Comparison of ENCODE assay signal across 9 mouse cellular contexts in the genomic region with DNA sequence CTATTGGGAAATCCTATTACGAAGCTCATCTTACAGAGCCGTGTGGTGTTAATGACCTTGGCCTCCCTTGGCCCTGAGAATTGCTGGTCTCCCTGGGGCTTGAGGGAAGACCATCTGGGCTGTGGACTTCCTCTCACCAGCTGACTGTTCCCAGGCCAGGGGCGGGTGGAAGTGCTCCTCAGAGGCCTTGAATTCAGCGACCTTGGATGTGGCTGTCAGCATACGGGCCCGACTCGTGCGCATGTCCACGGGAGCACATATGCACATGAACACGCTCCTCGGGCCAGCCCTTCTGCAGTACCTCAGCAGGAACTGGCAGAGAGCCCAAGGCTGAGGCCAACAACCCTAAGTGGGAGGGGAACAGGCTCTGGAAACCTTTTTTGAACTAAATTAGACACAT.
DNase-seq lines count a peak whose midpoint lies in the region; ATAC-seq and TF ChIP-seq lines count a peak whose summit lies in the region.
"Had no signal": no experiment of that assay in that cellular context is flagged by ENCODE, and none has a peak within 500 bp of the region (broad histone marks: within the 10 kb centered on the region; RNA-seq: fewer than 3 reads in every experiment).

No protein-coding gene starts in this region.

- H3K9ac ChIP-seq in hindbrain, embryonic 11.5 days (ENCODE audit: low read depth, low read length): no peak overlapping the region
- no peak overlapping the region for H3K9ac ChIP-seq in liver, postnatal 0 days (replicated peaks)
- H3K9ac ChIP-seq: embryonic facial prominence, embryonic 12.5 days had no signal

- TF ChIP-seq CTCF in liver, postnatal 0 days (IDR thresholded peaks at IDR 0.05; ENCODE audit: low read depth): no peak

- H3K4me2 ChIP-seq in hindbrain, embryonic 11.5 days (replicated peaks; ENCODE audit: low read depth, low read length): no peak overlapping the region
- no peak overlapping the region for H3K4me2 ChIP-seq in liver, postnatal 0 days (ENCODE audit: low read depth, low read length)
- H3K4me2 ChIP-seq: embryonic facial prominence, embryonic 12.5 days had no signal

- no peaks in the 10 kb centered on the region for H3K36me3 ChIP-seq in hindbrain, embryonic 11.5 days (ENCODE audit: control insufficient read depth, insufficient read depth, low read length)
- H3K36me3 ChIP-seq in hindbrain, embryonic 10.5 days: 0 out of 2 replicates have a peak, but pooled peaks cover under 1% of the 10 kb centered on the region
- H3K36me3 ChIP-seq in liver, postnatal 0 days (replicated peaks; ENCODE audit: insufficient read depth, low read length): no peaks in the 10 kb centered on the region
- H3K36me3 ChIP-seq: embryonic facial prominence, embryonic 12.5 days had no signal

- H3K27ac ChIP-seq in hindbrain, embryonic 11.5 days (ENCODE audit: low read depth, low read length): no peak overlapping the region
- no peak overlapping the region for H3K27ac ChIP-seq in hindbrain, embryonic 10.5 days
- H3K27ac ChIP-seq in liver, postnatal 0 days (ENCODE audit: low read depth): no peak overlapping the region
- H3K27ac ChIP-seq: embryonic facial prominence, embryonic 12.5 days had no signal

- H3K27me3 ChIP-seq in hindbrain, embryonic 11.5 days (ENCODE audit: control insufficient read depth, insufficient read depth, low read length): peaks cover 2% of the 10 kb centered on the region
- H3K27me3 ChIP-seq in hindbrain, embryonic 10.5 days (ENCODE audit: insufficient read depth, poor library complexity, severe bottlenecking): peaks cover 59% of the 10 kb centered on the region
- no peaks in the 10 kb centered on the region for H3K27me3 ChIP-seq in liver, postnatal 0 days (ENCODE audit: insufficient read depth, low read length)
- H3K27me3 ChIP-seq: embryonic facial prominence, embryonic 12.5 days had no signal

- H3K4me3 ChIP-seq in hindbrain, embryonic 11.5 days (ENCODE audit: low read depth, low read length): no peak overlapping the region
- H3K4me3 ChIP-seq in hindbrain, embryonic 10.5 days: no peak overlapping the region
- H3K4me3 ChIP-seq in liver, postnatal 0 days (ENCODE audit: low read depth, low read length): no peak overlapping the region
- H3K4me3 ChIP-seq: embryonic facial prominence, embryonic 12.5 days had no signal

- no peak for TF ChIP-seq EP300 in liver, postnatal 0 days (IDR thresholded peaks at IDR 0.05; ENCODE audit: low read depth)

- peak; percentile 17; the same call in 1 of the 2 replicates for ATAC-seq in hindbrain, embryonic 11.5 days (ENCODE audit: low FRiP score)
- ATAC-seq in liver, postnatal 0 days: no peak

- peak; percentile 26 for DNase-seq in hindbrain, embryonic 11.5 days (ENCODE audit: low spot score)
- DNase-seq in hindbrain, embryonic 10.5 days (ENCODE audit: low spot score): no peak
- DNase-seq in adrenal gland, postnatal 36 days: peak; percentile 89 to 91
- DNase-seq in gastrocnemius, postnatal 25 days: peak; percentile 24
- DNase-seq in liver, postnatal 0 days: peak; percentile 21
- peak; percentile 79 for DNase-seq in testis, postnatal 14 days (ENCODE audit: low spot score)
- DNase-seq in frontal cortex, adult 2 months (ENCODE audit: extremely low spot score in 1 of 2, low spot score in 1 of 2): no peak
- DNase-seq in Muller cell, postnatal 12 days (ENCODE audit: inconsistent ontology term): no peak

- peaks cover 7% of the 10 kb centered on the region; the same call in 1 of the 2 replicates for H3K4me1 ChIP-seq in hindbrain, embryonic 11.5 days (replicated peaks; ENCODE audit: control insufficient read depth, insufficient read depth, low read length)
- H3K4me1 ChIP-seq in hindbrain, embryonic 10.5 days (replicated peaks): peaks cover 25% of the 10 kb centered on the region
- H3K4me1 ChIP-seq in liver, postnatal 0 days (ENCODE audit: insufficient read depth): no peaks in the 10 kb centered on the region

- no peaks in the 10 kb centered on the region for H3K9me3 ChIP-seq in hindbrain, embryonic 11.5 days (ENCODE audit: control insufficient read depth, low read length)
- no peaks in the 10 kb centered on the region for H3K9me3 ChIP-seq in hindbrain, embryonic 10.5 days
- H3K9me3 ChIP-seq in liver, postnatal 0 days (ENCODE audit: low read length): no peaks in the 10 kb centered on the region
- H3K9me3 ChIP-seq: embryonic facial prominence, embryonic 12.5 days had no signal

- WGBS in hindbrain, embryonic 11.5 days: 67% methylated on average over 11 of the region's 11 CpGs
- WGBS in hindbrain, embryonic 10.5 days: 68% methylated on average over 11 of the region's 11 CpGs
- WGBS in liver, postnatal 0 days (ENCODE audit: insufficient replicate concordance): 53% methylated on average over 11 of the region's 11 CpGs

Comparison
In these comparisons a context has a peak if more than half of its experiments do, and no peak if none do; other contexts are left out.
1. DNase-seq: peak in hindbrain, embryonic 11.5 days (single experiment), adrenal gland, postnatal 36 days (2 of 2), gastrocnemius, postnatal 25 days (single experiment), liver, postnatal 0 days (single experiment) and testis, postnatal 14 days (single experiment); none in hindbrain, embryonic 10.5 days (single experiment), frontal cortex, adult 2 months (0 of 2) and Muller cell, postnatal 12 days (single experiment).